Mouse (Mus musculus) liver, adult 2 months (tissue): ENCODE data around the gene Grm3. TPM values are rescaled to one million over a fixed set of nuclear protein-coding genes. Genes with fewer than 3 reads are reported as not detected.

Source experiments
- DNase-seq: peaks from one replicate; pipeline ENCODE4 v3.0.0-alpha.2; 2011; ENCODE audit warnings: low read depth, low spot score; ENCODE audit errors: extremely low read depth
- H3K27ac ChIP-seq: fragments of 200-500 bp; replicated peaks from 2 replicates; pipeline ENCODE4 v1.5.1; 2012; ENCODE audit warnings: low read depth, mild to moderate bottlenecking, control low read depth, inconsistent platforms, low read length; ENCODE audit not compliant: insufficient read depth
- H3K27me3 ChIP-seq: fragments of 200-500 bp; 2 replicates; pipeline ENCODE4 v1.6.1; 2012; ENCODE audit warnings: mild to moderate bottlenecking, moderate library complexity, low read length, inconsistent platforms; ENCODE audit not compliant: control insufficient read depth, insufficient read depth
- H3K36me3 ChIP-seq: fragments of 200-500 bp; 2 replicates; pipeline ENCODE4 v1.6.1; 2012; ENCODE audit warnings: low read length, inconsistent platforms; ENCODE audit not compliant: control insufficient read depth, insufficient read depth
- H3K4me1 ChIP-seq: fragments of 200-500 bp; 2 replicates; pipeline ENCODE4 v1.6.1; 2011; ENCODE audit warnings: low read length; ENCODE audit not compliant: control insufficient read depth, insufficient read depth
- H3K4me3 ChIP-seq: fragments of 200-500 bp; 2 replicates; pipeline ENCODE4 v1.5.1; 2011; ENCODE audit warnings: low read depth, mild to moderate bottlenecking, control low read depth, low read length, moderate library complexity; ENCODE audit not compliant: insufficient read depth
- H3K79me2 ChIP-seq: fragments of 200-500 bp; 2 replicates; pipeline ENCODE4 v1.6.1; 2012; ENCODE audit warnings: inconsistent platforms, mild to moderate bottlenecking, low read length, moderate library complexity; ENCODE audit not compliant: control insufficient read depth, insufficient read depth
- H3K9ac ChIP-seq: fragments of 200-500 bp; 2 replicates; pipeline ENCODE4 v1.6.1; 2012; ENCODE audit warnings: low read depth, mild to moderate bottlenecking, control low read depth, inconsistent platforms, low read length
- CTCF ChIP-seq: fragments of 200-500 bp; IDR thresholded peaks from 2 replicates; pipeline ENCODE4 v1.5.1; 2011; ENCODE audit warnings: low read depth, low read length, control low read depth
- POLR2A ChIP-seq: fragments of 200-500 bp; IDR thresholded peaks from 2 replicates; pipeline ENCODE4 v1.6.1; 2011; ENCODE audit warnings: low read length, control low read depth; ENCODE audit not compliant: insufficient read depth; ENCODE audit errors: extremely low read depth
- WGBS: fragments of 180-500 bp; shearing (Covaris S2); methylation state at CpG from one replicate; pipeline ENCODE4 v1.1.7; 2018; 5-methylcytosine and 5-hydroxymethylcytosine counted together
- polyA plus RNA-seq: library from polyadenylated mRNA; depleted of rRNA; stranded (reverse); fragments of >200 nt; gene quantifications from 2 replicates; pipeline ENCODE4 v1.2.3, GENCODE M21; 2012
- total RNA-seq: library from RNA; depleted of rRNA; stranded (reverse); fragments of >200 nt; gene quantifications from 2 replicates; pipeline ENCODE4 v1.2.3, GENCODE M21; 2014

The Grm3 gene
- total and polyA plus RNA-seq, 2 experiments, result not detected

DNA sequence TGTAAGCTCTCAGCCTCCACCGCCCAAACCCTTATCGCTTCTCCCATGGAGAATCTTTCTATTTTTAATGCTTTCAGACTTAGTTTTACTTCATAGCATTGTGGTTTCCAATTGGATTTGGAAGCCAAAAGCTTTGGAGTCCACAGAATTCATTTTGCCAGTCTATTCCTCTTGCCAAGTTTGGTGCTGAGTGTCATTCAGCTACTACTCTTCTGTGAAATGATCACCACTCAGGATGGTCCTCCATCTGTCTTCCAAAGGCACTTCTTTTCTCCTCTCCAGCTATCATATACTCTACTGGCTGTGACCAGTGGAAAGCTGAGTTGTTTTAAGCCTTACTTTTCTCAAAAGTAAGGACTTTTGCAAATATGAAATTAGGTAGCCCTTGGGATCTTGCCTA lies 86.4 kb downstream of the Grm3 start:
- 97% methylated on average over 2 of the region's 2 CpGs for WGBS
- Histone ChIP-seq H3K9ac (no peak overlapping the region), H3K4me3 (no peak overlapping the region), H3K79me2 (no peaks in the 10 kb centered on the region), H3K4me1 (no peaks in the 10 kb centered on the region), H3K27me3 (no peaks in the 10 kb centered on the region), H3K36me3 (no peaks in the 10 kb centered on the region), H3K27ac (no peak overlapping the region)
- TF ChIP-seq POLR2A (no peak), CTCF (no peak)
- DNase-seq, result no peak

DNA sequence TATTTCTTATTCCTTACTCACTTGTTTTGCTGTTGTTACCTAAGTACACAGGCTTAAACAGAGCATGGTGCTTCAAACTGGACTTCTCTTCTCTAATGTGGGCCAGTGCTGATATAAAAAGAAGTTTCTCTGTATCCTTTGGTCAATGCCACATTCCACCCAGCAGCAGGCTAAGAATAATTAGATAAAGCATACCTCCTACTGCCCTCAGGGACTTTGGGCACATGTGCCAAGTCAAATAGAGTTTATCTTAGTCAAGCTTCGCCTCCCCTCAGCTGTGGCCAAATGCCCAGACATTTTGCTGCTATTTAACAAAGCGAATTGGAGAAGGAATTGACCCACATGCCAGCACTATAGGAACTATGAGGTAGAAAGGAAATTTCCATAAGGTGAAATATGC lies 97.8 kb downstream of the Grm3 start:
- Histone ChIP-seq H3K36me3 (no peaks in the 10 kb centered on the region), H3K79me2 (no peaks in the 10 kb centered on the region), H3K9ac (no peak overlapping the region), H3K27ac (no peak overlapping the region), H3K4me1 (no peaks in the 10 kb centered on the region), H3K4me3 (no peak overlapping the region), H3K27me3 (no peaks in the 10 kb centered on the region)
- TF ChIP-seq POLR2A, result no peak
- TF ChIP-seq CTCF, result no peak
- DNase-seq, result peak; percentile 60
- WGBS, result 31% methylated on average over 2 of the region's 2 CpGs

DNA sequence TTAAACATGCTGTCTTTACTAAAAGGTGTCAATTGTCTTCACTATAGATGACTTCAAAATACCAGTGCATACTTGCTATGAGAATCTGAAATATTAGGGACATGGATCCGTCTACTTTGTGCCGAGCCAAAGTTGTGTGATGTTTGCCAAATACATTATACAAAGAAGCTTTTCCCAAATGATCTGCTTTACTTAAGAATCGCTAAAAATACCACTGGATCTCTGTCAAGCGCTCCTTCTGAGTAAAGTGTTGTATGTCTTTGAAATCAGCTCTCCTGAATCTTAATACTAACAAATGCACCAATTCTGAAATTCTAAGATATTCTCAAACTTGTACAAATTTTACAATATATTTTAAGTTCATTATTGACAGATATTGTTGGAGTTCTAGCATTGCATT lies 100.6 kb downstream of the Grm3 start:
- Histone ChIP-seq H3K36me3 (no peaks in the 10 kb centered on the region), H3K4me3 (no peak overlapping the region), H3K9ac (no peak overlapping the region), H3K27ac (no peak overlapping the region), H3K27me3 (no peaks in the 10 kb centered on the region), H3K79me2 (no peaks in the 10 kb centered on the region), H3K4me1 (no peaks in the 10 kb centered on the region)
- WGBS, result 79% methylated on average over 4 of the region's 4 CpGs
- TF ChIP-seq POLR2A (no peak), CTCF (no peak)
- DNase-seq, result no peak

DNA sequence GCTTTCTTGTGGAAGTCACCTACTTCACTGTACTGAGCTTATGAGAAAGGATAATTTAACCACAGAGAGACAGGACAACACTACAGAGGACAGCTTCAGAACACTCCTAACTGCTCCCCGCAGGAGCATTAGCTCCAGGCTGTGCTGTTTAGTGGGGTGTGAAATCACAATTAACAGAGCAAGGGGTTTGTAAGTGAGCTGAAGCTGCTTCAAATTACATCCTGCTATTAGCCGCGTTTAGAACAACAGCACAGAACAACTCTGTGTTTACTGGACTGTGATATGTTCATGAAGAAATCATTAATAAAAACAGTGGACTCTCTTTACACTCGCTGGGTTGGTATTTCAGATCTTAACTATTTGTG lies 101.9 kb downstream of the Grm3 start:
- TF ChIP-seq POLR2A (no peak), CTCF (no peak)
- Histone ChIP-seq H3K27ac (no peak overlapping the region), H3K79me2 (no peaks in the 10 kb centered on the region), H3K36me3 (no peaks in the 10 kb centered on the region), H3K27me3 (no peaks in the 10 kb centered on the region), H3K9ac (no peak overlapping the region), H3K4me1 (no peaks in the 10 kb centered on the region), H3K4me3 (no peak overlapping the region)
- 21% methylated on average over 4 of the region's 4 CpGs for WGBS
- no peak for DNase-seq

DNA sequence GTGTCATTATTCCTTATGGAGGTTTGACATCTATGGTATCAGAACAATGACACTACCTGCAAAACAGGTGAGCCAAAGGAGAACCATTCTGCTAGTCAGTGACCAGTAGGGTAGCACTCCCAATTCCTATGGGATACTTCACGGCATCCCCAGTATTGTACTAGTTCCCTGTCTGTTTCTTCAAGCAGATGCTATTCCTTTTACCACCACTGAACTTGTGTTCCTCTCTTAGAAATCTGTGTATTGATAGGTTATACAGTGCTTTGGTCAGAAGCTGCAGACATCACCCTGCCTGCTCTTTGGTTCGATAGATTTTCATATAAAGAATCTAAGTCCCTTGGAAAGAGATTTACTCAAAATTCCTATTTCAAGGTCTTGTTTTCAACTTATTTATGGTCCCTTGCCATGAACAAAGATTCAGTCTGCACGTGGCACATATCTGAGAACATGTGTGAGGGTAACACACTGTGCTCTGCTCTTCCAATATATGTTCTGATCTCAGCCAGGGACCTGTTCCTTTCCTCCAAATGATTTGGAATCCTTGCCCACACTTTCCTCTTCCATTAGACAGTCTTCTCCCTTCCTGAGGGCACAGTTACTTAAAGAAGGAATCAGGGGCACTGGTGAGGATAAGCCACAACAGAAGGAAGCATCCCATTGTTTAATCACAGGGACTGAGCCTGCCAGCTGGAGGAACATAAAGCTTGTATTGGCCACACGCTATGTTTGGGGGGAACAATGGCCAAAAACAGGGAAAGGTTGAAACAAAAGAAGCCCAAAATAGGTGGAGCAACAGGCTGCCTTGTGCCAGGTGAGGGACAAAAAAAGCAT lies 102.5 kb downstream of the Grm3 start:
- no peaks in the 10 kb centered on the region for H3K36me3 ChIP-seq
- WGBS, result 63% methylated on average over 4 of the region's 4 CpGs
- no peak overlapping the region for H3K4me3 ChIP-seq
- H3K27ac ChIP-seq, result no peak overlapping the region
- H3K27me3 ChIP-seq, result no peaks in the 10 kb centered on the region
- H3K4me1 ChIP-seq, result no peaks in the 10 kb centered on the region
- TF ChIP-seq POLR2A, result no peak
- no peak for TF ChIP-seq CTCF
- H3K79me2 ChIP-seq, result no peaks in the 10 kb centered on the region
- H3K9ac ChIP-seq, result no peak overlapping the region
- DNase-seq, result no peak

DNA sequence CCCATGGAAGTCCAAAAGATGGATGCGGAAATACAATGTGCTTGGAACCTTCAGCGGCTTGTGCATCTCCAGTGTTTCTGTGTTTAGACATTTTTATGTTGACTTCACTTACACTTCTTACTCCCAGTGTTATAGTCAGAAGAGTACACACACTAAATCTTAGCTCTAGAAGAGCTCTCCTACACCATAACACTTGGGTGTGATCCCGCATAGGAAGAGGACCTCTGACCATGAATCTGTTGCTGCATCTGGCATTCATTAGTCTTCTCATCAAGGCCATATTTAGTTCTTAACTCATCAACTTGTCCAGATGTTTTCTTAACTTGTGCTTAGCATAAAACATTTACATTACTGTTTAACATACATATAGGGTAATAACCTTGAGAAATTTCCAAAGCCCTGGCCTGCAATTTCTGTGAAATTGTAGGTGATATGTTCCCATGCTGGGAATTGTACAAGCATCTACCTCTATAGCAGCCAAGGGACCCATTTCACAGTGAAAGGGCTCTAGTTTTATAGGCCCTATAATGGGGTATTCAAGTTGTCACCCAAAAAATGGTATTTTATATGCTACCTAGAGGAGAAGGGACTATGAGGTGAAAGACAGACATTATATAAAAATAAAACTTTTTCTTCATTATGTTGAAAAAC lies 103.4 kb downstream of the Grm3 start:
- Histone ChIP-seq H3K4me1 (no peaks in the 10 kb centered on the region), H3K4me3 (no peak overlapping the region), H3K36me3 (no peaks in the 10 kb centered on the region), H3K27me3 (no peaks in the 10 kb centered on the region), H3K9ac (no peak overlapping the region), H3K27ac (no peak overlapping the region), H3K79me2 (no peaks in the 10 kb centered on the region)
- TF ChIP-seq CTCF (no peak), POLR2A (no peak)
- DNase-seq, result no peak
- 91% methylated on average over 3 of the region's 3 CpGs for WGBS
